Mouse (Mus musculus) G1E (cell line): ENCODE measurements at regions not wholly inside any gene's neighbourhood (a gene's known extent, or its start where the extent isn't known, plus 50 kb on each side); places are given as distances from the start of the nearest gene placed in this dataset.

Source experiments
- ATAC-seq: 2 replicates; pipeline ENCODE4 v1.8.0; 2016; ENCODE audit warnings: mild to moderate bottlenecking; ENCODE audit not compliant: insufficient number of reproducible peaks, poor library complexity, low FRiP score, severe bottlenecking; ENCODE audit errors: extremely low read depth
- DNase-seq: peaks from one replicate; pipeline ENCODE4 v3.0.0; 2012; ENCODE audit warnings: low spot score
- H3K27me3 ChIP-seq: 2 replicates; pipeline ENCODE4 v1.6.1; 2012; ENCODE audit warnings: mild to moderate bottlenecking, low read length, inconsistent platforms; ENCODE audit not compliant: insufficient read depth
- H3K36me3 ChIP-seq: replicated peaks from 2 replicates; pipeline ENCODE3; 2012; ENCODE audit warnings: mild to moderate bottlenecking, inconsistent platforms
- H3K4me1 ChIP-seq: 2 replicates; pipeline ENCODE4 v1.6.1; 2012; ENCODE audit warnings: low read depth, low read length, inconsistent platforms, mixed read lengths; ENCODE audit not compliant: insufficient read depth
- H3K4me3 ChIP-seq: 2 replicates; pipeline ENCODE4 v1.5.1; 2012; ENCODE audit warnings: low read depth, mild to moderate bottlenecking, inconsistent platforms, low read length, moderate library complexity, mixed read lengths
- H3K9me3 ChIP-seq: replicated peaks from 2 replicates; pipeline ENCODE4 v1.6.1; 2012; ENCODE audit warnings: inconsistent platforms
- CTCF ChIP-seq: IDR thresholded peaks from 2 replicates; pipeline ENCODE4 v1.5.1; 2012; ENCODE audit warnings: low read depth, low read length, inconsistent platforms, mixed read lengths
- GATA1 ChIP-seq: IDR thresholded peaks from 2 replicates; pipeline ENCODE4 v1.6.1; 2012; ENCODE audit warnings: borderline replicate concordance, low read length, inconsistent platforms, mixed read lengths
- GATA2 ChIP-seq: IDR thresholded peaks from 2 replicates; pipeline ENCODE4 v1.6.1; 2012; ENCODE audit warnings: low read depth, low read length, inconsistent platforms, borderline replicate concordance
- POLR2AphosphoS5 ChIP-seq: IDR thresholded peaks from 2 replicates; pipeline ENCODE4 v1.6.1; 2012; ENCODE audit warnings: low read depth, low read length, inconsistent platforms; ENCODE audit not compliant: insufficient replicate concordance
- TAL1 ChIP-seq: conservative IDR thresholded peaks from 2 replicates; pipeline ENCODE4 v1.6.1; 2012; ENCODE audit warnings: low read depth, low read length, inconsistent platforms, mixed read lengths

DNA sequence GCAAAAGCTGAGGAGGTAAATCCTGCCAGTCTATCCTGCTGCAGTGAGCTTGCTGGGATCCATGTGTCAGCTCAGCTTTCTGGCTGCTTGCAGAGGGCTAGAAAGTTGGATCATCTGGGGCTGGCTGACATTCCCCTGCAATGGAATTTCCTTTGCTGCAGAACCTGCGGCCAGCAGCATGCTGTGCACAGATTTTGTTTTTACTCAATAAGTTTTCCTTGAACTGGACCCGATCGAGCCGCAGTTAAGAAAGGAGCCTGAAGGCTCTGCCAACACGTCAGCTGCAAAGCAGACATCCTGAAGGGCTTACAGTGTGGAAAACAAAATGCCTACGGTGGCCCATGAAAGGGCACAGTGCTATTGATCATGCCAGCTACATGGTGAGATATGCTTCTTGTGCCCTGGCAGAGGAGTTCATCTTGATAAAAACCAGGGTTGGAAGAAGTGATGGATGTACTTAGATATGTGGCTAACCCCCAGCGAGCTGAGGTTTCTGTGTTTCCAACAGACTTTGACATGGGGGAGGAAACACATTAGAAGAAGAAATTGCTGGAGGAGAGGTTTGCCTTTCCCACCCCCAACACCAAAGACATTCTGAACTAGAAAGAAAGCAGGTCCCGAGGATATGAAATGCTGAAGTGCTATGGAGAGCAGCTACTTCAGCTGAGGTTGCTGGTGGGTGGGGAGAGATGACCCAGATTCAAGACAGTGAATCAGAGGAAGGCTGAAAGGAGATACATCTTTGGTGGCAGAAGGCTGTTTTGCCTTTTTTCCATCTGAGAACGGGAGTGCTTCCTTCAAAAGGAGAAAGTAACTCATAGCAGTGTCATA, 105.2 kb upstream of the Pdzrn3 start:
- TF ChIP-seq GATA1, result no peak
- TF ChIP-seq POLR2AphosphoS5, result no peak
- TF ChIP-seq CTCF, result no peak
- no peak for TF ChIP-seq TAL1
- no peak for TF ChIP-seq GATA2
- Histone ChIP-seq H3K9me3 (peaks cover 18% of the 10 kb centered on the region), H3K4me3 (no peak overlapping the region), H3K27me3 (no peaks in the 10 kb centered on the region), H3K36me3 (no peaks in the 10 kb centered on the region), H3K4me1 (no peaks in the 10 kb centered on the region)
- ATAC-seq (no peak), DNase-seq (no peak)

GRCm38 (mm10) chr6:101473956-101474355, 96.3 kb upstream of the Pdzrn3 start:
- TF ChIP-seq GATA2 (no peak), GATA1 (no peak), TAL1 (no peak), CTCF (no peak), POLR2AphosphoS5 (no peak)
- peaks cover 34% of the 10 kb centered on the region for H3K9me3 ChIP-seq
- no peaks in the 10 kb centered on the region for H3K4me1 ChIP-seq
- DNase-seq (no peak), ATAC-seq (no peak)
- H3K27me3 ChIP-seq, result no peaks in the 10 kb centered on the region
- H3K4me3 ChIP-seq, result no peak overlapping the region
- H3K36me3 ChIP-seq, result no peaks in the 10 kb centered on the region

- no peak overlapping the region for H3K4me3 ChIP-seq
- DNase-seq, result no peak
- peaks cover 34% of the 10 kb centered on the region for H3K9me3 ChIP-seq
- ATAC-seq, result no peak
- H3K36me3 ChIP-seq, result no peaks in the 10 kb centered on the region
- TF ChIP-seq TAL1, result no peak
- no peak for TF ChIP-seq POLR2AphosphoS5
- TF ChIP-seq CTCF, result no peak
- no peak for TF ChIP-seq GATA2
- no peak for TF ChIP-seq GATA1
- H3K27me3 ChIP-seq, result no peaks in the 10 kb centered on the region
- H3K4me1 ChIP-seq, result no peaks in the 10 kb centered on the region
These were observed 95.7 kb upstream of the Pdzrn3 start for GRCm38 (mm10) chr6:101473257-101473925.

DNA sequence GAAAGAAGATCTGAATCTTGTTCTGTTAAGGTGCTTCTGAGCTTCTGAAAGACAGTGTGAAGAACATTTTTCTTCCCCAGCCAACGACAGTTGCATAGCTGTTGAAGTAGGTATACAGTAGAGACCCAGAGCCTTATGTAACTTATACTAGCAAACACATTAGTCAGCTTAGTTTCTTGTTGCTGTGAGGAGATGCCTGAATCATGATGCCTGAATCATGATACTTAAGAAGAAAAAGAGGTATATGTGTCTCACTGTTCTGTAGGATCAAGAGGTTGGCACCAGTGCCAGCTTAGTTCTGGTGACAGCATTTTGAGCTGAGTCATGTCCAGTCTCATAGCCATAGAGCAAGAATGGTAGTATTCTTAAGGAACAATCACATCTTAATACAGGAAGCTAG, 87.2 kb upstream of the Pdzrn3 start:
- TF ChIP-seq GATA1 (no peak), POLR2AphosphoS5 (no peak), TAL1 (no peak), CTCF (no peak), GATA2 (no peak)
- DNase-seq, result no peak
- ATAC-seq, result no peak
- Histone ChIP-seq H3K9me3 (peaks cover 14% of the 10 kb centered on the region; the same call in 1 of the 2 replicates), H3K4me1 (no peaks in the 10 kb centered on the region), H3K27me3 (no peaks in the 10 kb centered on the region), H3K4me3 (no peak overlapping the region), H3K36me3 (no peaks in the 10 kb centered on the region)

GRCm38 (mm10) chr6:101463812-101464320, 86.2 kb upstream of the Pdzrn3 start:
- H3K36me3 ChIP-seq, result no peaks in the 10 kb centered on the region
- H3K4me3 ChIP-seq, result no peak overlapping the region
- TF ChIP-seq GATA1 (no peak), POLR2AphosphoS5 (no peak), TAL1 (no peak), CTCF (no peak), GATA2 (no peak)
- no peaks in the 10 kb centered on the region for H3K4me1 ChIP-seq
- DNase-seq (no peak), ATAC-seq (no peak)
- H3K9me3 ChIP-seq, result peaks cover 14% of the 10 kb centered on the region; the same call in 1 of the 2 replicates
- H3K27me3 ChIP-seq, result no peaks in the 10 kb centered on the region

GRCm38 (mm10) chr6:101446720-101447119, 69.0 kb upstream of the Pdzrn3 start:
- DNase-seq (no peak), ATAC-seq (no peak)
- Histone ChIP-seq H3K36me3 (no peaks in the 10 kb centered on the region), H3K27me3 (no peaks in the 10 kb centered on the region), H3K4me1 (no peaks in the 10 kb centered on the region), H3K4me3 (no peak overlapping the region), H3K9me3 (peaks cover 34% of the 10 kb centered on the region)
- TF ChIP-seq POLR2AphosphoS5 (no peak), CTCF (no peak), GATA1 (no peak), TAL1 (no peak), GATA2 (no peak)
